Mouse (Mus musculus) neural tube, embryonic 15.5 days (tissue): ENCODE data around the gene Pla2g5. TPM values are rescaled to one million over a fixed set of nuclear protein-coding genes. Genes with fewer than 3 reads are reported as not detected.

Source experiments
- ATAC-seq: fragments of 200-750 bp; cut with Nextera tagmentation; 2 replicates; pipeline ENCODE4 v1.8.0; 2017; ENCODE audit warnings: mild to moderate bottlenecking, moderate TSS enrichment, moderate library complexity; ENCODE audit not compliant: low FRiP score
- H3K27ac ChIP-seq: fragments of 300-500 bp; sonication (generic); replicated peaks from 2 replicates; pipeline ENCODE4 v1.5.1; 2015; ENCODE audit warnings: mild to moderate bottlenecking, inconsistent platforms
- H3K27me3 ChIP-seq: fragments of 300-500 bp; sonication (generic); replicated peaks from 2 replicates; pipeline ENCODE4 v1.6.1; 2015; ENCODE audit warnings: inconsistent platforms
- H3K36me3 ChIP-seq: fragments of 300-500 bp; sonication (generic); 2 replicates; pipeline ENCODE4 v1.6.1; 2015; ENCODE audit warnings: inconsistent platforms
- H3K4me1 ChIP-seq: fragments of 300-500 bp; sonication (generic); 2 replicates; pipeline ENCODE4 v1.6.1; 2015; ENCODE audit warnings: inconsistent platforms
- H3K4me2 ChIP-seq: fragments of 300-500 bp; sonication (generic); 2 replicates; pipeline ENCODE4 v1.6.1; 2015; ENCODE audit warnings: inconsistent platforms, mild to moderate bottlenecking, moderate library complexity
- H3K4me3 ChIP-seq: fragments of 300-500 bp; sonication (generic); replicated peaks from 2 replicates; pipeline ENCODE4 v1.5.1; 2015; ENCODE audit warnings: mild to moderate bottlenecking, inconsistent platforms
- H3K9ac ChIP-seq: fragments of 300-500 bp; sonication (generic); replicated peaks from 2 replicates; pipeline ENCODE4 v1.6.1; 2015; ENCODE audit warnings: mild to moderate bottlenecking, inconsistent platforms
- H3K9me3 ChIP-seq: fragments of 300-500 bp; sonication (generic); replicated peaks from 2 replicates; pipeline ENCODE4 v1.6.1; 2016; ENCODE audit warnings: inconsistent platforms
- WGBS: fragments of 180-500 bp; shearing (Covaris S2); methylation state at CpG from one replicate; pipeline ENCODE4 v1.1.7; 2015; ENCODE audit warnings: mixed read lengths; 5-methylcytosine and 5-hydroxymethylcytosine counted together
- polyA plus RNA-seq: library from polyadenylated mRNA; unstranded; fragments of >200 nt; fragmentation: Nextera tagmentation; extraction: Ambion mirVana; gene quantifications from 2 replicates; pipeline ENCODE4 v1.2.1, GENCODE M21; 2015

Pla2g5 gene
- polyA plus RNA-seq, 1 experiment from 2014 or later, result 0.24 TPM

- Histone ChIP-seq H3K4me1 (peaks cover 6% of the 10 kb centered on the region; the same call in 1 of the 2 replicates), H3K9me3 (no peaks in the 10 kb centered on the region), H3K4me3 (no peak overlapping the region), H3K4me2 (no peak overlapping the region), H3K36me3 (no peaks in the 10 kb centered on the region), H3K27ac (no peak overlapping the region), H3K9ac (no peak overlapping the region), H3K27me3 (no peaks in the 10 kb centered on the region)
- ATAC-seq, result no peak
- WGBS, result 90% methylated on average over 10 of the region's 10 CpGs
These were observed 91.3 kb downstream of the Pla2g5 start for GRCm38 (mm10) chr4:138771970-138772369.

DNA sequence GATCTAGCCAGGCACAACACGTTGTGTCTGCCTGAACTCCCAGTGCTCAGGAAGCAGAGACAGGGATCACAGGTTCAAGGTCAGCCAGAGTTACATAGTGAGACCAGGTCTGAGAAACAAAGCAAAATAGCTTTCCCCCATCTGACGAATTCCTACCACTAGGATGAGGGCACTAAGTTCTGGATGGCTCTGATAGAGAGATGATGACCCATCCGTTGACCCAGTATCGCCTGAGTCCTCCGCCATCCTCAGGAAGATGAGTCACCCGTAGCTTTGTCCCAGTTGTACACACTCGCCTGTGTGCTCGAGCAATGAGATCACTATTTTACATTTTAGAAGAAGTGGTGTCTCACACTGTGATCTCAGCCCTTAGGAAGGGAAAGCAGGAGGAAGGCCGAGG is 101.0 kb downstream of the Pla2g5 start:
- Histone ChIP-seq H3K4me2 (no peak overlapping the region), H3K27me3 (no peaks in the 10 kb centered on the region), H3K9me3 (no peaks in the 10 kb centered on the region), H3K36me3 (no peaks in the 10 kb centered on the region), H3K9ac (no peak overlapping the region), H3K4me3 (no peak overlapping the region), H3K4me1 (no peaks in the 10 kb centered on the region), H3K27ac (no peak overlapping the region)
- no peak for ATAC-seq
- 84% methylated on average over 9 of the region's 9 CpGs for WGBS

- 60% methylated on average over 8 of the region's 8 CpGs for WGBS
- no peak within 1 kb of the TSS for H3K4me2 ChIP-seq
- peaks cover 21% of the 10 kb centered on the region for H3K4me1 ChIP-seq
- no peak within 1 kb of the TSS for H3K9ac ChIP-seq
- H3K9me3 ChIP-seq, result no peaks in the 10 kb centered on the region
- no peak for ATAC-seq
- no peaks in the 10 kb centered on the region for H3K36me3 ChIP-seq
- H3K27me3 ChIP-seq, result no peaks in the 10 kb centered on the region
- H3K4me3 ChIP-seq, result no peak within 1 kb of the TSS
- H3K27ac ChIP-seq, result 0 out of 2 replicates have a peak within 1 kb of the TSS, but pooled peaks have one; percentile 7
These were observed 105.9 kb downstream of the Pla2g5 start, which contains the start of gene Pla2g2f for GRCm38 (mm10) chr4:138757416-138757815. Gene Pla2g2f, minus strand, starts transcription at chr4:138757626.

GRCm38 (mm10) chr4:138755983-138756382 is 107.3 kb downstream of the Pla2g5 start:
- Histone ChIP-seq H3K4me1 (peaks cover 21% of the 10 kb centered on the region), H3K4me3 (no peak overlapping the region), H3K27ac (peak overlapping the region; percentile 28), H3K4me2 (no peak overlapping the region), H3K27me3 (no peaks in the 10 kb centered on the region), H3K36me3 (no peaks in the 10 kb centered on the region), H3K9ac (no peak overlapping the region), H3K9me3 (no peaks in the 10 kb centered on the region)
- ATAC-seq, result no peak; the same call in 1 of the 2 replicates
- WGBS, result 58% methylated on average over 11 of the region's 11 CpGs

DNA sequence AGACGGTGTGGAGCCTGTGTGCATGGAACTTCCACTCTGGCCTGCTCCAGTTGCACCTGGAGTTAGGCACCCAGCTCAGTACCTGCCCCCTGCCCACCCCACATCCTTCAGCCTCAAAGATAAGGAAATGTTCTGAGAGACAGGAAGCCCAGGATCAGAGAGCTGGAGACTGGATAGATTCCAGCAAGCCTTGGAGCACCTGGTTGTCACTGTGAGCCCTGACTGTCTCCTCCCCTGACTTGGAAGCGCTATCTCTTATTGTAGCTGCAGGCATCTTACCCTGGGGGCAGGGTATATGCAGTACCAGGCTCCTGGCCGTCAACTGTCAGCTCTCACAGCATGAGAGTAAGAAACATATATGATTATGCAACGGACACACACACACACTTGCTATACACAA is 107.8 kb downstream of the Pla2g5 start:
- no peaks in the 10 kb centered on the region for H3K9me3 ChIP-seq
- peak overlapping the region; percentile 48 for H3K27ac ChIP-seq
- 73% methylated on average over 4 of the region's 4 CpGs for WGBS
- peaks cover 21% of the 10 kb centered on the region for H3K4me1 ChIP-seq
- no peak overlapping the region for H3K4me2 ChIP-seq
- no peak overlapping the region for H3K4me3 ChIP-seq
- H3K9ac ChIP-seq, result no peak overlapping the region
- ATAC-seq, result no peak
- no peaks in the 10 kb centered on the region for H3K36me3 ChIP-seq
- no peaks in the 10 kb centered on the region for H3K27me3 ChIP-seq

- ATAC-seq, result no peak
- H3K4me1 ChIP-seq, result peaks cover 21% of the 10 kb centered on the region
- no peaks in the 10 kb centered on the region for H3K9me3 ChIP-seq
- H3K4me3 ChIP-seq, result no peak overlapping the region
- H3K36me3 ChIP-seq, result no peaks in the 10 kb centered on the region
- H3K4me2 ChIP-seq, result no peak overlapping the region
- no peaks in the 10 kb centered on the region for H3K27me3 ChIP-seq
- H3K27ac ChIP-seq, result no peak overlapping the region
- H3K9ac ChIP-seq, result no peak overlapping the region
- WGBS, result 89% methylated on average over 9 of the region's 9 CpGs
These were observed 108.8 kb downstream of the Pla2g5 start for GRCm38 (mm10) chr4:138754432-138754831.

DNA sequence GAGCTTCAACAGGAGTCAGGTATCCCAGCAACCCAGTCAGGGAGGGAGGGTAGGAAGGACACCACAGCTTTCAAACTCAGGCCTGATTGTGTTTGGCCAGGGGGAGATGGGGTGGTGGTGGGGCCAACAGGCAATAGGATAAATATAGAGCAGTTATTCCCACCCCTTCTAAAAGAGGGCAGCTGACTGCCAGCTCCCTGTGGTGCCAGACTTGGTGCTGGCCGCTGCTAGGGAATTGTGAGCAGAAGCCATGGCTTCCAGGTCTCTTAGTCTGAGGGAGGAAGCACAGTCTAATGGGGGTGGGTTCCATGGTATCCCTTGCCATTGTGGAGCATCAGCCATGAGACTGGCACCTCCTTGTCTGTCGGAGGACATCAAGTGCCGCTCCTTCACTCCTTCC is 109.7 kb downstream of the Pla2g5 start:
- H3K9me3 ChIP-seq, result no peaks in the 10 kb centered on the region
- H3K4me1 ChIP-seq, result peaks cover 25% of the 10 kb centered on the region
- 85% methylated on average over 3 of the region's 3 CpGs for WGBS
- H3K36me3 ChIP-seq, result no peaks in the 10 kb centered on the region
- no peak overlapping the region for H3K9ac ChIP-seq
- no peak overlapping the region for H3K27ac ChIP-seq
- H3K4me3 ChIP-seq, result no peak overlapping the region
- no peak for ATAC-seq
- no peaks in the 10 kb centered on the region for H3K27me3 ChIP-seq
- no peak overlapping the region for H3K4me2 ChIP-seq

DNA sequence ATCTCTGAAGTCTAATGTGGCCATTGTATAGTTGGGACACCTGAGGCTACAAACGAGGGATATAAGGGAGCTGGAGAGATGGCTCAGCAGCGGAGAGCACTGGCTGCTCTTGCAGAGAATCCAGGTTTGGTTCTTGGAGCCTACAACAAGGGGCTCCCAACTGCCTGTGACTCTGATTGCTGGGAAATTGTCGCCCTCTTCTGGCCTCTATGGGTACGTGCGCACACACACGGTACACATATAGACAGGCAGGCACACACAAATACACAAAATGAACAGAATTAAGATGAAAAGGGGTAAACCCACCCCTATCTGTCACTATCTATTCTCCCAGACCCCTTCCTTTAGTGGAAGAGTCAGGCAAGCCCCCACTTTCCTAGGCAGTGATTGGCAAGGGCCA is 110.7 kb downstream of the Pla2g5 start:
- Histone ChIP-seq H3K36me3 (no peaks in the 10 kb centered on the region), H3K27me3 (no peaks in the 10 kb centered on the region), H3K9me3 (no peaks in the 10 kb centered on the region), H3K4me2 (no peak overlapping the region), H3K4me1 (peaks cover 34% of the 10 kb centered on the region), H3K27ac (no peak overlapping the region), H3K4me3 (no peak overlapping the region), H3K9ac (no peak overlapping the region)
- WGBS, result 94% methylated on average over 6 of the region's 6 CpGs
- no peak for ATAC-seq

Other genes starting within 250 kb of the Pla2g5 start
- gene Vwa5b1, start 227.6 kb downstream of the Pla2g5 start, polyA plus RNA-seq, result 0.64 and 1.2 TPM in 2 replicates
- 0.42 and 0.60 TPM in 2 replicates for gene Pla2g2c, start 138.7 kb downstream of the Pla2g5 start, polyA plus RNA-seq
- gene Ubxn10, start 126.3 kb downstream of the Pla2g5 start, polyA plus RNA-seq, result 2.5 and 2.6 TPM in 2 replicates
- 0.23 TPM in 1 of 2 replicates, not detected in the other for gene Pla2g2f, start 105.9 kb downstream of the Pla2g5 start, polyA plus RNA-seq
- gene Pla2g2d, start 87.7 kb downstream of the Pla2g5 start, polyA plus RNA-seq, result 0.72 and 1.5 TPM in 2 replicates
- gene Gm13030, start 10.5 kb upstream of the Pla2g5 start, polyA plus RNA-seq, result not detected in 2 replicates
- not detected in 2 replicates for gene Pla2g2e, start 14.5 kb upstream of the Pla2g5 start, polyA plus RNA-seq
- 2.2 and 3.7 TPM in 2 replicates for gene Otud3, start 50.5 kb upstream of the Pla2g5 start, polyA plus RNA-seq
- gene Rnf186, start 103.6 kb upstream of the Pla2g5 start, polyA plus RNA-seq, result 3.5 TPM in 1 of 2 replicates, not detected in the other
- gene Tmco4, start 109.4 kb upstream of the Pla2g5 start, polyA plus RNA-seq, result 1.2 and 3.7 TPM in 2 replicates
- 0.80 and 1.0 TPM in 2 replicates for gene Htr6, start 212.1 kb upstream of the Pla2g5 start, polyA plus RNA-seq
- gene Nbl1, start 229.5 kb upstream of the Pla2g5 start, polyA plus RNA-seq, result 47.9 and 51.2 TPM in 2 replicates